Mouse (Mus musculus) megakaryocyte, embryonic 14.5 days (primary cell): ENCODE data around the gene Gstm1.

ENCODE experiments used
- FLI1 ChIP-seq: IDR thresholded peaks from 2 replicates; pipeline ENCODE4 v1.6.1; 2012; ENCODE audit warnings: low read length, inconsistent platforms, mixed read lengths
- GATA1 ChIP-seq: IDR thresholded peaks from 3 replicates; pipeline ENCODE4 v1.6.1; 2012; ENCODE audit warnings: mixed read lengths, low read length, inconsistent platforms, borderline replicate concordance

DNA sequence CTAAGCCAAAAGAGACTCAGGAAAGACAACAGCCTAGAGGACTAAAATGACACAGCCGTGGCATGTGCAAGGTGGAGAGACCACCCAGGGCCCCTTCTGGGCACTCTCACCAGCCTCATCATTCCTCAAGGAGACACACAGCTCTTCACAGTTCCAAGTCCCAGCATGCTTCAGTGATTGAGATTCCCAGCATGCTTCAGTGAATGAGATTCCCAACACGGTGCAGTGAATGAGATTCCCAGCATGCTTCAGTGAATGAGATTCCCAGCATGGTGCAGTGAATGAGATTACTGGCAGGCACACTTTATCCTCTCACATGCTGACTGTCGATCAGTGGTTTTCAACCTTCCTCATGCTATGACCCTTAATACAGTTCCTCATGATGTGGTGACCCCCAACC lies 6.2 kb downstream of the Gstm1 start:
- TF ChIP-seq GATA1, result no peak
- TF ChIP-seq FLI1, result no peak
